Mouse (Mus musculus): ENCODE measurements around the gene Nfyc. TPM values are rescaled to one million over a fixed set of nuclear protein-coding genes. Genes with fewer than 3 reads are reported as not detected.

The Nfyc gene
- total RNA-seq, 1 experiment: 62.0 TPM

DNA sequence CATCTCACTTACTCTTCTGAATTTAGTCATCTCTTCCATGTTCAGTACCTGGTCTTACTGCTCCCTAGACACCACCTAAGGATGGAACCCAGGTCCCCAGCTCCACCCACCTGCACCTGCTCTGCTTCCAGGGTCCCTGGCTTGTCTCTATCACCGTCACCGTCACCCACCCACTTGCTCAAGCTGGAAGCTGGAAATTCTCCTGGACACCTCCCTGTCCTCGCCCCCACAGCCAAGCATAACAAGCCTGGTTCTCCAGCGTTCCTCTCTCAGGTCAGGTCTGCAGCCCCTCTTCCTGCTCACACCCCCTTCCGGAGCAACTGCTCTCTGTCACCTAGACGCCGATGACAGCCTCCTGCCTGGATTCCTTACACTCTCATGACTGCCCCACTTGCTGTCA lies 28.5 kb upstream of the Nfyc start:
- no peak overlapping the region for H3K9ac ChIP-seq (ENCODE audit: insufficient read depth, low read depth, low read length, poor library complexity, severe bottlenecking)
- in situ Hi-C loops (cut with MboI; ENCODE audit: low sequenced_read_pairs in 2 of 2, unreplicated experiment in 2 of 2): no loop called here
- no peaks in the 10 kb centered on the region for H3K36me3 ChIP-seq (ENCODE audit: control insufficient read depth, insufficient read depth, low read length, poor library complexity, severe bottlenecking)
- TF ChIP-seq ZC3H11A (IDR thresholded peaks at IDR 0.05; ENCODE audit: borderline replicate concordance, low read depth, low read length): no peak
- no peak for TF ChIP-seq HCFC1 (IDR thresholded peaks at IDR 0.05; ENCODE audit: borderline replicate concordance, insufficient read depth, low read length)
- no peak for TF ChIP-seq MAFK (IDR thresholded peaks at IDR 0.05; ENCODE audit: insufficient read depth, low read depth, low read length)
- no peak for TF ChIP-seq ZNF384 (IDR thresholded peaks at IDR 0.05; ENCODE audit: low read depth, low read length)
- no peak for TF ChIP-seq CHD2 (IDR thresholded peaks at IDR 0.05; ENCODE audit: low read depth, low read length)
- no peaks in the 10 kb centered on the region for H3K9me3 ChIP-seq (ENCODE audit: control insufficient read depth, insufficient read depth, low read depth, low read length)
- DNase-seq (ENCODE audit: low read depth, low spot score): no peak
- H3K27ac ChIP-seq (ENCODE audit: insufficient read depth, low read depth, low read length, poor library complexity, severe bottlenecking): no peak overlapping the region
- no peak overlapping the region for H3K4me3 ChIP-seq (ENCODE audit: insufficient read depth in 1 of 2, low read depth in 1 of 2, low read length in 2 of 2, poor library complexity in 1 of 2, severe bottlenecking in 1 of 2)
- H3K4me1 ChIP-seq (ENCODE audit: control insufficient read depth in 2 of 2, insufficient read depth in 2 of 2, low read length in 2 of 2, poor library complexity in 1 of 2): peaks cover 0 to 9% of the 10 kb centered on the region in 2 experiments; a peak in 1 of 4 replicates

DNA sequence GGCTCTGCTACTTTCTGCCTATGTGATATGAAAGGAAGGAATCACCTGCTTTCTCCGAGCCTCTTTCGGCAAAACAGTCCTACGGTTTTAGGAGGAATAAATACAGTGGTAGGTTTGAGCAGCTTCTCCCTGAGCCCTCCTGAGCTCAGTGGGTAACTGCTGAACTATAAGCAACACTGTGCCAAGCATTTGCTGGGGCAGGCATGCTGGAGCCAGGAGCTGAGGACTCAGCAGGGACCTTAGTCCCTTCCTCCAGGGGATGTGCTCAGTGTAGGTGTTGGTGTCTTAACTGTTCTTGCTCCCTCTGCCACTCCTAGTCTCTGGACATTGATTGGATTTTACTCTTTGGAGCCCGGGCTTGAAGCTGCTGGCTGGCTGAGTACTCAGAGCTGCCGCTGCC lies 25.0 kb upstream of the Nfyc start:
- no peaks in the 10 kb centered on the region for H3K9me3 ChIP-seq (ENCODE audit: control insufficient read depth, insufficient read depth, low read depth, low read length)
- no peak overlapping the region for H3K27ac ChIP-seq (ENCODE audit: insufficient read depth, low read depth, low read length, poor library complexity, severe bottlenecking)
- no peak overlapping the region for H3K9ac ChIP-seq (ENCODE audit: insufficient read depth, low read depth, low read length, poor library complexity, severe bottlenecking)
- H3K4me3 ChIP-seq (ENCODE audit: insufficient read depth in 1 of 2, low read depth in 1 of 2, low read length in 2 of 2, poor library complexity in 1 of 2, severe bottlenecking in 1 of 2): no peak overlapping the region
- peaks cover 0 to 9% of the 10 kb centered on the region in 2 experiments; a peak in 1 of 4 replicates for H3K4me1 ChIP-seq (ENCODE audit: control insufficient read depth in 2 of 2, insufficient read depth in 2 of 2, low read length in 2 of 2, poor library complexity in 1 of 2)
- H3K36me3 ChIP-seq (ENCODE audit: control insufficient read depth, insufficient read depth, low read length, poor library complexity, severe bottlenecking): no peaks in the 10 kb centered on the region
- TF ChIP-seq ZNF384 (IDR thresholded peaks at IDR 0.05; ENCODE audit: low read depth, low read length) (no peak), CHD2 (IDR thresholded peaks at IDR 0.05; ENCODE audit: low read depth, low read length) (no peak), HCFC1 (IDR thresholded peaks at IDR 0.05; ENCODE audit: borderline replicate concordance, insufficient read depth, low read length) (no peak), MAFK (IDR thresholded peaks at IDR 0.05; ENCODE audit: insufficient read depth, low read depth, low read length) (no peak), ZC3H11A (IDR thresholded peaks at IDR 0.05; ENCODE audit: borderline replicate concordance, low read depth, low read length) (no peak)
- no peak for DNase-seq (ENCODE audit: low read depth, low spot score)
- in situ Hi-C loops (cut with MboI; ENCODE audit: low sequenced_read_pairs in 2 of 2, unreplicated experiment in 2 of 2): no loop called here

DNA sequence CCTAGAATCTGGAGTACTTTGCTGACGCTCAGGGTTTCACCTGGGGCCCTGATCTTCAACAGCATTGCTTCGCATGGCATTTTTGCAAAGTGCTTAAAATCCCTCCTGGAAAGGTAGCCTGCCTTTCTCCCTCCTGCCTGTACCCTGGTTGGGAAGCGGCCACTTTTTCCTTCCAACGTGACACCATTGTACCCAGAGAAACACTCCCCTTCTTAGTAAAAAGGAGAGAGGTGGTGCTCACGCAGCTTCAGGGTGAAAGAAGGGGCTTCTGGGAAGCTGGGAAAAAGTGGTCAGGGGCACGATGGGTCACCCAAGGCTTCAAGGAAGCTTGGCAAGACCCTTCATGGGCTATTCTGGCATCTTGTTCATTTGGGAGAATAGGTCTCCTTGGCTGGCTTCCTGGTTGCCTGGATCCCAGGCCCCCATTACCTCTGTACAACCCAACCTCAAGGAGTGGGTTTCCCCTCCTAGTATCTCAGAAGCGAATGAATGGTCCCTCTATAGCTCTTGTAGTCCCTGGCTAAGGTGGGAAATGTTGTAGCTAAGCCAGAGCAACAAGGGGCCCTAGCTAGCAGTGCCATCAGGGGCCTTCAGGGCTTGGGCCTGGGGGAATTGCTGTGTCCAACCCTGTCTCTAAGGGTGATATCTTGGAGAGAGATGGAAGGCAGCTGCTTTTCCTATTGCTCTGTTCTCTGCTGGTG lies 24.1 kb upstream of the Nfyc start:
- in situ Hi-C loops (cut with MboI; ENCODE audit: low sequenced_read_pairs in 2 of 2, unreplicated experiment in 2 of 2): no loop called here
- TF ChIP-seq CHD2 (IDR thresholded peaks at IDR 0.05; ENCODE audit: low read depth, low read length): no peak
- no peak for TF ChIP-seq ZNF384 (IDR thresholded peaks at IDR 0.05; ENCODE audit: low read depth, low read length)
- no peak for TF ChIP-seq HCFC1 (IDR thresholded peaks at IDR 0.05; ENCODE audit: borderline replicate concordance, insufficient read depth, low read length)
- H3K9me3 ChIP-seq (ENCODE audit: control insufficient read depth, insufficient read depth, low read depth, low read length): no peaks in the 10 kb centered on the region
- peak overlapping the region; percentile 61 for H3K9ac ChIP-seq (ENCODE audit: insufficient read depth, low read depth, low read length, poor library complexity, severe bottlenecking)
- H3K4me3 ChIP-seq (ENCODE audit: insufficient read depth in 1 of 2, low read depth in 1 of 2, low read length in 2 of 2, poor library complexity in 1 of 2, severe bottlenecking in 1 of 2): peak overlapping the region; percentile 86 to 99
- peaks cover 0 to 9% of the 10 kb centered on the region in 2 experiments; a peak in 1 of 4 replicates for H3K4me1 ChIP-seq (ENCODE audit: control insufficient read depth in 2 of 2, insufficient read depth in 2 of 2, low read length in 2 of 2, poor library complexity in 1 of 2)
- H3K36me3 ChIP-seq (ENCODE audit: control insufficient read depth, insufficient read depth, low read length, poor library complexity, severe bottlenecking): no peaks in the 10 kb centered on the region
- no peak overlapping the region for H3K27ac ChIP-seq (ENCODE audit: insufficient read depth, low read depth, low read length, poor library complexity, severe bottlenecking)
- DNase-seq (ENCODE audit: low read depth, low spot score): no peak

DNA sequence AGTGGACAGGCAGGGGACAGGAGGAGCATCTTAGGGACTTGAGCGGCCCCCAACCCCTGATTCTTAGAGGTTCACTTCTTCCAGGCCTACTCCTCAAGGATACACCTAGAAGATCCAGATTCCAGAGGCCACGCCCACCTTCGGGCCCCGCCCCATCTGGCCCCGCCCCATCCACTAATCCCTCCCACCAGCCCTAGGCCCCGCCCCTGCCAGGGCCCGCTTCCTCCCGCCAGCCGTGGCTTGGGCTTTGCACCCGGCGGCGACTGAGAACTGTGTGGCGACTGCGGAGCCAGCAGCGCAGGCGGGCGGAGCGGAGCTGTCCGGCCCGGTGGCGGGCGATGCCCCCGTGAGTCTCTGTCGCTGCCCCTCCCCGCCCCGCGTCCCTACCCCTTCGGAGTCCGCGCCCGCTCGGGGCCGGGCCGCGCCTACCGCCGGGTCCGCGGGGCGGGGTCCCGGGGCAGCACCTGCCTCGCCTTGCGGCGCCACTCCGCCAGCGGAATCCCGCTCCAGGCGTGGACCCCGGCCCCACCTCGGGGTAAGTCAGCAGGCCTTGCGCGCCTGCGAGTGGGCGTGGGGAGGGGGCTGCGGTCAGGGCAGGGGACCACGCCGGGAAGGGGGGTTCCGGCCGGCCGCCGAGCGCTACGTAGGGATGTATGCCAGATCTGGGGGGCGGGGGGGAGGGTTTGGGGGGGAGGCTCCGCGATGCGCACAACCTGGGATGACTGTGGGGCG lies 23.4 kb upstream of the Nfyc start, which contains the start of gene Rims3:
TSS of gene Rims3 (plus strand) at position 229 of the 732 bp plus-strand sequence.
- Histone ChIP-seq H3K9ac (ENCODE audit: insufficient read depth, low read depth, low read length, poor library complexity, severe bottlenecking) (peak within 1 kb of the TSS; percentile 91), H3K27ac (ENCODE audit: insufficient read depth, low read depth, low read length, poor library complexity, severe bottlenecking) (no peak within 1 kb of the TSS), H3K36me3 (ENCODE audit: control insufficient read depth, insufficient read depth, low read length, poor library complexity, severe bottlenecking) (no peaks in the 10 kb centered on the region), H3K4me1 (ENCODE audit: control insufficient read depth in 2 of 2, insufficient read depth in 2 of 2, low read length in 2 of 2, poor library complexity in 1 of 2) (peaks cover 0 to 9% of the 10 kb centered on the region in 2 experiments; a peak in 1 of 4 replicates), H3K9me3 (ENCODE audit: control insufficient read depth, insufficient read depth, low read depth, low read length) (no peaks in the 10 kb centered on the region), H3K4me3 (ENCODE audit: insufficient read depth in 1 of 2, low read depth in 1 of 2, low read length in 2 of 2, poor library complexity in 1 of 2, severe bottlenecking in 1 of 2) (peak within 1 kb of the TSS; percentile 86 to 99)
- TF ChIP-seq HCFC1 (IDR thresholded peaks at IDR 0.05; ENCODE audit: borderline replicate concordance, insufficient read depth, low read length): peak; percentile 60; the same call in 1 of the 2 replicates
- no peak for TF ChIP-seq ZNF384 (IDR thresholded peaks at IDR 0.05; ENCODE audit: low read depth, low read length)
- in situ Hi-C loops (cut with MboI; ENCODE audit: low sequenced_read_pairs in 2 of 2, unreplicated experiment in 2 of 2): no loop called here
- peak; percentile 60 for DNase-seq (ENCODE audit: low read depth, low spot score)

All from ES-E14 (cell line).